Mouse (Mus musculus) liver, adult 2 months (tissue): ENCODE measurements around the gene Atrnl1. TPM values are rescaled to one million over a fixed set of nuclear protein-coding genes. Genes with fewer than 3 reads are reported as not detected.

Experiments used
- DNase-seq: peaks from one replicate; pipeline ENCODE4 v3.0.0-alpha.2; 2011; ENCODE audit warnings: low read depth, low spot score; ENCODE audit errors: extremely low read depth
- H3K27ac ChIP-seq: fragments of 200-500 bp; replicated peaks from 2 replicates; pipeline ENCODE4 v1.5.1; 2012; ENCODE audit warnings: low read depth, mild to moderate bottlenecking, control low read depth, inconsistent platforms, low read length; ENCODE audit not compliant: insufficient read depth
- H3K27me3 ChIP-seq: fragments of 200-500 bp; 2 replicates; pipeline ENCODE4 v1.6.1; 2012; ENCODE audit warnings: mild to moderate bottlenecking, moderate library complexity, low read length, inconsistent platforms; ENCODE audit not compliant: control insufficient read depth, insufficient read depth
- H3K36me3 ChIP-seq: fragments of 200-500 bp; 2 replicates; pipeline ENCODE4 v1.6.1; 2012; ENCODE audit warnings: low read length, inconsistent platforms; ENCODE audit not compliant: control insufficient read depth, insufficient read depth
- H3K4me1 ChIP-seq: fragments of 200-500 bp; 2 replicates; pipeline ENCODE4 v1.6.1; 2011; ENCODE audit warnings: low read length; ENCODE audit not compliant: control insufficient read depth, insufficient read depth
- H3K4me3 ChIP-seq: fragments of 200-500 bp; 2 replicates; pipeline ENCODE4 v1.5.1; 2011; ENCODE audit warnings: low read depth, mild to moderate bottlenecking, control low read depth, low read length, moderate library complexity; ENCODE audit not compliant: insufficient read depth
- H3K79me2 ChIP-seq: fragments of 200-500 bp; 2 replicates; pipeline ENCODE4 v1.6.1; 2012; ENCODE audit warnings: inconsistent platforms, mild to moderate bottlenecking, low read length, moderate library complexity; ENCODE audit not compliant: control insufficient read depth, insufficient read depth
- H3K9ac ChIP-seq: fragments of 200-500 bp; 2 replicates; pipeline ENCODE4 v1.6.1; 2012; ENCODE audit warnings: low read depth, mild to moderate bottlenecking, control low read depth, inconsistent platforms, low read length
- CTCF ChIP-seq: fragments of 200-500 bp; IDR thresholded peaks from 2 replicates; pipeline ENCODE4 v1.5.1; 2011; ENCODE audit warnings: low read depth, low read length, control low read depth
- POLR2A ChIP-seq: fragments of 200-500 bp; IDR thresholded peaks from 2 replicates; pipeline ENCODE4 v1.6.1; 2011; ENCODE audit warnings: low read length, control low read depth; ENCODE audit not compliant: insufficient read depth; ENCODE audit errors: extremely low read depth
- WGBS: fragments of 180-500 bp; shearing (Covaris S2); methylation state at CpG from one replicate; pipeline ENCODE4 v1.1.7; 2018; 5-methylcytosine and 5-hydroxymethylcytosine counted together
- polyA plus RNA-seq: library from polyadenylated mRNA; depleted of rRNA; stranded (reverse); fragments of >200 nt; gene quantifications from 2 replicates; pipeline ENCODE4 v1.2.3, GENCODE M21; 2012
- total RNA-seq: library from RNA; depleted of rRNA; stranded (reverse); fragments of >200 nt; gene quantifications from 2 replicates; pipeline ENCODE4 v1.2.3, GENCODE M21; 2014

Gene Atrnl1
- total and polyA plus RNA-seq, 2 experiments = 5.2 to 25.4 TPM

DNA sequence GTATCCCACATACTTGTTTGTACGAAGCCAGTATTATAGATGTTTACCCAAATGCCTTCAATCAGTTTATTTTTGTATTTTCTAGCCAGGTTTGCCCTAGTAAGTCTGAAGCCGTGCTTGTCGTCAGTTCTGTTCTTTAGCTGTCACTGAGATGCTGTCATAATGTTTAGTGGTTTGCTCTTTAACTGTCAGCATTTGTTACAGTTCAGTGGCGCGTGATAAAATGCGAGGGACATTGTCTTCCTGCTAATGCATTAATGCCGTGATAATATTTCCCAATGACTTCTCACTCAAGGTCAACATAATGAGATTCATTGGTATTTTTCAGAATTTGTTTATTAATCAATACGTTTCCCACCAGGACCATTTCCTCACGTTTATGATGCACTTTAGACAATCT is 227.7 kb downstream of the Atrnl1 start:
- Histone ChIP-seq H3K9ac (no peak overlapping the region), H3K36me3 (peaks cover 3% of the 10 kb centered on the region; the same call in 1 of the 2 replicates), H3K27ac (no peak overlapping the region), H3K79me2 (no peaks in the 10 kb centered on the region; the same call in 1 of the 2 replicates), H3K27me3 (no peaks in the 10 kb centered on the region; the same call in 1 of the 2 replicates), H3K4me3 (no peak overlapping the region), H3K4me1 (no peaks in the 10 kb centered on the region)
- no peak for TF ChIP-seq CTCF
- no peak for TF ChIP-seq POLR2A
- no peak for DNase-seq
- WGBS = 93% methylated on average over 9 of the region's 9 CpGs

GRCm38 (mm10) chr19:57849915-57850314 is 239.1 kb downstream of the Atrnl1 start:
- WGBS = 73% methylated on average over 6 of the region's 7 CpGs
- Histone ChIP-seq H3K4me3 (no peak overlapping the region), H3K27me3 (no peaks in the 10 kb centered on the region), H3K79me2 (no peaks in the 10 kb centered on the region), H3K36me3 (no peaks in the 10 kb centered on the region), H3K27ac (no peak overlapping the region), H3K4me1 (no peaks in the 10 kb centered on the region), H3K9ac (no peak overlapping the region)
- TF ChIP-seq POLR2A (no peak), CTCF (no peak)
- no peak for DNase-seq

- H3K27ac ChIP-seq = no peak overlapping the region
- no peaks in the 10 kb centered on the region for H3K27me3 ChIP-seq
- no peaks in the 10 kb centered on the region for H3K36me3 ChIP-seq
- H3K79me2 ChIP-seq = no peaks in the 10 kb centered on the region
- no peak overlapping the region for H3K9ac ChIP-seq
- no peak overlapping the region for H3K4me3 ChIP-seq
- 76% methylated on average over 4 of the region's 4 CpGs for WGBS
- peaks cover 2% of the 10 kb centered on the region; the same call in 1 of the 2 replicates for H3K4me1 ChIP-seq
- no peak for TF ChIP-seq CTCF
- no peak for TF ChIP-seq POLR2A
- no peak for DNase-seq
Measured at GRCm38 (mm10) chr19:57868350-57868749, 257.5 kb downstream of the Atrnl1 start.

- Histone ChIP-seq H3K27ac (no peak overlapping the region), H3K79me2 (no peaks in the 10 kb centered on the region), H3K27me3 (no peaks in the 10 kb centered on the region), H3K9ac (no peak overlapping the region), H3K4me1 (peaks cover 2% of the 10 kb centered on the region; the same call in 1 of the 2 replicates), H3K4me3 (no peak overlapping the region), H3K36me3 (no peaks in the 10 kb centered on the region)
- 82% methylated on average over 13 of the region's 13 CpGs for WGBS
- no peak for DNase-seq
- TF ChIP-seq POLR2A (no peak), CTCF (no peak)
Measured at GRCm38 (mm10) chr19:57870871-57871270, 260.0 kb downstream of the Atrnl1 start.

GRCm38 (mm10) chr19:57876057-57876456 is 265.2 kb downstream of the Atrnl1 start:
- WGBS = 92% methylated on average over 6 of the region's 6 CpGs
- DNase-seq = no peak

GRCm38 (mm10) chr19:57877343-57877742 is 266.5 kb downstream of the Atrnl1 start:
- peaks cover 10% of the 10 kb centered on the region; the same call in 1 of the 2 replicates for H3K4me1 ChIP-seq
- no peak overlapping the region for H3K4me3 ChIP-seq
- no peak overlapping the region for H3K27ac ChIP-seq
- no peaks in the 10 kb centered on the region for H3K79me2 ChIP-seq
- 64% methylated on average over 4 of the region's 4 CpGs for WGBS
- no peaks in the 10 kb centered on the region for H3K27me3 ChIP-seq
- H3K36me3 ChIP-seq = no peaks in the 10 kb centered on the region
- TF ChIP-seq CTCF = no peak
- TF ChIP-seq POLR2A = no peak
- H3K9ac ChIP-seq = peak overlapping the region; percentile 1; the same call in 1 of the 2 replicates
- peak; percentile 42 for DNase-seq

More at GRCm38 (mm10) chr19:57876057-57876456, 265.2 kb downstream of the Atrnl1 start:
- H3K27ac ChIP-seq = no peak overlapping the region
- TF ChIP-seq POLR2A = no peak
- TF ChIP-seq CTCF = peak; percentile 49
- H3K79me2 ChIP-seq = no peaks in the 10 kb centered on the region
- H3K9ac ChIP-seq = no peak overlapping the region
- H3K36me3 ChIP-seq = no peaks in the 10 kb centered on the region
- peaks cover 10% of the 10 kb centered on the region; the same call in 1 of the 2 replicates for H3K4me1 ChIP-seq
- no peaks in the 10 kb centered on the region for H3K27me3 ChIP-seq
- no peak overlapping the region for H3K4me3 ChIP-seq
